Mouse (Mus musculus): Measurements from ENCODE around the gene Fbxl20.

Fbxl20 gene

GRCm38 (mm10) chr11:98088224-98088623 is 62.0 kb downstream of the Fbxl20 start:
- DNase-seq (ENCODE audit: low read depth, low spot score): peak; percentile 61

GRCm38 (mm10) chr11:98086574-98086973 is 63.6 kb downstream of the Fbxl20 start:
- DNase-seq (ENCODE audit: low read depth, low spot score): no peak

GRCm38 (mm10) chr11:98086141-98086540 is 64.1 kb downstream of the Fbxl20 start:
- no peak for DNase-seq (ENCODE audit: low read depth, low spot score)

- no peak for DNase-seq (ENCODE audit: low read depth, low spot score)
Observed at GRCm38 (mm10) chr11:98082745-98083144, 67.5 kb downstream of the Fbxl20 start.

- no peak for DNase-seq (ENCODE audit: low read depth, low spot score)
Observed at GRCm38 (mm10) chr11:98080450-98080849, 69.8 kb downstream of the Fbxl20 start.

- DNase-seq (ENCODE audit: low read depth, low spot score): no peak
Observed at GRCm38 (mm10) chr11:98077086-98077485, 73.1 kb downstream of the Fbxl20 start.

- peak; percentile 93 for DNase-seq (ENCODE audit: low read depth, low spot score)
Observed at GRCm38 (mm10) chr11:98075195-98075808, 74.9 kb downstream of the Fbxl20 start.

- no peak for DNase-seq (ENCODE audit: low read depth, low spot score)
Observed at GRCm38 (mm10) chr11:98073442-98073841, 76.8 kb downstream of the Fbxl20 start.

- no peak for DNase-seq (ENCODE audit: low read depth, low spot score)
Observed at GRCm38 (mm10) chr11:98067255-98067654, 82.9 kb downstream of the Fbxl20 start.

GRCm38 (mm10) chr11:98066201-98066600 is 84.0 kb downstream of the Fbxl20 start:
- no peak for DNase-seq (ENCODE audit: low read depth, low spot score)

GRCm38 (mm10) chr11:98061904-98062562 is 88.2 kb downstream of the Fbxl20 start:
- DNase-seq (ENCODE audit: low read depth, low spot score): peak; percentile 91

- no peak for DNase-seq (ENCODE audit: low read depth, low spot score)
Observed at GRCm38 (mm10) chr11:98061441-98061840, 88.8 kb downstream of the Fbxl20 start.

GRCm38 (mm10) chr11:98060104-98060692 is 90.0 kb downstream of the Fbxl20 start:
- DNase-seq (ENCODE audit: low read depth, low spot score): no peak

- DNase-seq (ENCODE audit: low read depth, low spot score): peak; percentile 51
Observed at GRCm38 (mm10) chr11:98059662-98060061, 90.5 kb downstream of the Fbxl20 start.

- DNase-seq (ENCODE audit: low read depth, low spot score): peak; percentile 93
Observed at GRCm38 (mm10) chr11:98057998-98058397, 92.2 kb downstream of the Fbxl20 start.

- DNase-seq (ENCODE audit: low read depth, low spot score): peak; percentile 77
Observed at GRCm38 (mm10) chr11:98057466-98057865, 92.7 kb downstream of the Fbxl20 start.

- no peak for DNase-seq (ENCODE audit: low read depth, low spot score)
Observed at GRCm38 (mm10) chr11:98052989-98053834, 97.0 kb downstream of the Fbxl20 start, which contains the start of gene Stac2. Gene Stac2 (minus strand): TSS chr11:98053462.

- DNase-seq (ENCODE audit: low read depth, low spot score): no peak
Observed at GRCm38 (mm10) chr11:98052129-98052988, 97.8 kb downstream of the Fbxl20 start.

- DNase-seq (ENCODE audit: low read depth, low spot score): no peak
Observed at GRCm38 (mm10) chr11:98051611-98052128, 98.5 kb downstream of the Fbxl20 start.

GRCm38 (mm10) chr11:98050940-98051339 is 99.3 kb downstream of the Fbxl20 start:
- no peak for DNase-seq (ENCODE audit: low read depth, low spot score)

GRCm38 (mm10) chr11:98050520-98050815 is 99.7 kb downstream of the Fbxl20 start:
- DNase-seq (ENCODE audit: low read depth, low spot score): no peak

All from 3T3-L1 (cell line).